Mouse (Mus musculus): ENCODE measurements at regions not wholly inside any gene's neighbourhood (a gene's known extent, or its start where the extent isn't known, plus 50 kb on each side); places are given as distances from the start of the nearest gene placed in this dataset.
"Not testable (repeated sequence)": the region's sequence is repeated elsewhere in the genome, so short reads cannot be mapped to it uniquely, and the experiment has no call there.

- ATAC-seq (no peak), DNase-seq (ENCODE audit: low spot score) (no peak)
- no peak overlapping the region for H3K27ac ChIP-seq (ENCODE audit: low read depth, low read length)
- H3K4me3 ChIP-seq (ENCODE audit: low read depth, low read length) = no peak overlapping the region
- 79% methylated on average over 2 of the region's 2 CpGs for WGBS
- H3K4me1 ChIP-seq (ENCODE audit: control insufficient read depth, insufficient read depth, low read length) = no peaks in the 10 kb centered on the region
- no peaks in the 10 kb centered on the region for H3K36me3 ChIP-seq (ENCODE audit: control insufficient read depth, insufficient read depth, low read length)
- H3K4me2 ChIP-seq (ENCODE audit: low read length) = no peak overlapping the region
- H3K27me3 ChIP-seq (replicated peaks; ENCODE audit: control insufficient read depth, insufficient read depth, low read length) = no peaks in the 10 kb centered on the region
- H3K9ac ChIP-seq (ENCODE audit: low read length) = no peak overlapping the region
- H3K9me3 ChIP-seq (replicated peaks; ENCODE audit: control insufficient read depth, low read length) = no peaks in the 10 kb centered on the region
Measured at GRCm38 (mm10) chr10:111642683-111643082, 136.6 kb downstream of the Phlda1 start.

- H3K27me3 ChIP-seq (replicated peaks; ENCODE audit: control insufficient read depth, insufficient read depth, low read length); DNase-seq (ENCODE audit: low spot score); H3K4me1 ChIP-seq (ENCODE audit: control insufficient read depth, insufficient read depth, low read length); H3K4me2 ChIP-seq (ENCODE audit: low read length); H3K36me3 ChIP-seq (ENCODE audit: control insufficient read depth, insufficient read depth, low read length); H3K9ac ChIP-seq (ENCODE audit: low read length); H3K4me3 ChIP-seq (ENCODE audit: low read depth, low read length); H3K9me3 ChIP-seq (replicated peaks; ENCODE audit: control insufficient read depth, low read length); ATAC-seq; H3K27ac ChIP-seq (ENCODE audit: low read depth, low read length): not testable (repeated sequence)
- WGBS = 71% methylated on average over 1 of the region's 2 CpGs
Measured at GRCm38 (mm10) chr10:111653773-111654172, 147.7 kb downstream of the Phlda1 start.

GRCm38 (mm10) chr10:111654364-111655226 lies 148.5 kb downstream of the Phlda1 start:
- no peaks in the 10 kb centered on the region for H3K27me3 ChIP-seq (replicated peaks; ENCODE audit: control insufficient read depth, insufficient read depth, low read length)
- DNase-seq (ENCODE audit: low spot score) (no peak), ATAC-seq (no peak)

GRCm38 (mm10) chr10:111658828-111659227 lies 152.7 kb downstream of the Phlda1 start:
- no peak overlapping the region for H3K9ac ChIP-seq (ENCODE audit: low read length)
- WGBS = 35% methylated on average over 9 of the region's 9 CpGs
- H3K4me3 ChIP-seq (ENCODE audit: low read depth, low read length) = no peak overlapping the region
- no peaks in the 10 kb centered on the region for H3K9me3 ChIP-seq (replicated peaks; ENCODE audit: control insufficient read depth, low read length)
- H3K27me3 ChIP-seq (replicated peaks; ENCODE audit: control insufficient read depth, insufficient read depth, low read length) = no peaks in the 10 kb centered on the region
- no peak for ATAC-seq
- H3K27ac ChIP-seq (ENCODE audit: low read depth, low read length) = no peak overlapping the region
- no peaks in the 10 kb centered on the region for H3K4me1 ChIP-seq (ENCODE audit: control insufficient read depth, insufficient read depth, low read length)
- DNase-seq (ENCODE audit: low spot score) = peak; percentile 38
- no peaks in the 10 kb centered on the region for H3K36me3 ChIP-seq (ENCODE audit: control insufficient read depth, insufficient read depth, low read length)
- H3K4me2 ChIP-seq (ENCODE audit: low read length) = 0 out of 2 replicates have a peak overlapping the region, but pooled peaks have one; percentile 2

More at GRCm38 (mm10) chr10:111654364-111655226, 148.5 kb downstream of the Phlda1 start:
- WGBS = 65% methylated on average over 22 of the region's 22 CpGs
- no peaks in the 10 kb centered on the region for H3K9me3 ChIP-seq (replicated peaks; ENCODE audit: control insufficient read depth, low read length)
- H3K36me3 ChIP-seq (ENCODE audit: control insufficient read depth, insufficient read depth, low read length) = no peaks in the 10 kb centered on the region
- no peak overlapping the region for H3K27ac ChIP-seq (ENCODE audit: low read depth, low read length)
- no peaks in the 10 kb centered on the region for H3K4me1 ChIP-seq (ENCODE audit: control insufficient read depth, insufficient read depth, low read length)
- no peak overlapping the region for H3K4me2 ChIP-seq (ENCODE audit: low read length)
- no peak overlapping the region for H3K4me3 ChIP-seq (ENCODE audit: low read depth, low read length)
- H3K9ac ChIP-seq (ENCODE audit: low read length) = no peak overlapping the region

GRCm38 (mm10) chr10:111662665-111663064 lies 156.6 kb downstream of the Phlda1 start:
- H3K9ac ChIP-seq (ENCODE audit: low read length) = no peak overlapping the region
- ATAC-seq (no peak), DNase-seq (ENCODE audit: low spot score) (no peak)
- no peaks in the 10 kb centered on the region for H3K4me1 ChIP-seq (ENCODE audit: control insufficient read depth, insufficient read depth, low read length)
- 86% methylated on average over 1 of the region's 1 CpGs for WGBS
- H3K9me3 ChIP-seq (replicated peaks; ENCODE audit: control insufficient read depth, low read length) = no peaks in the 10 kb centered on the region
- H3K4me3 ChIP-seq (ENCODE audit: low read depth, low read length) = no peak overlapping the region
- no peak overlapping the region for H3K27ac ChIP-seq (ENCODE audit: low read depth, low read length)
- H3K27me3 ChIP-seq (replicated peaks; ENCODE audit: control insufficient read depth, insufficient read depth, low read length) = no peaks in the 10 kb centered on the region
- H3K4me2 ChIP-seq (ENCODE audit: low read length) = no peak overlapping the region
- no peaks in the 10 kb centered on the region for H3K36me3 ChIP-seq (ENCODE audit: control insufficient read depth, insufficient read depth, low read length)

- 52% methylated on average over 14 of the region's 14 CpGs for WGBS
- no peaks in the 10 kb centered on the region for H3K27me3 ChIP-seq (replicated peaks; ENCODE audit: control insufficient read depth, insufficient read depth, low read length)
- no peaks in the 10 kb centered on the region for H3K36me3 ChIP-seq (ENCODE audit: control insufficient read depth, insufficient read depth, low read length)
- no peak; the same call in 1 of the 2 replicates for ATAC-seq
- no peaks in the 10 kb centered on the region for H3K9me3 ChIP-seq (replicated peaks; ENCODE audit: control insufficient read depth, low read length)
- H3K9ac ChIP-seq (ENCODE audit: low read length) = no peak overlapping the region
- H3K4me1 ChIP-seq (ENCODE audit: control insufficient read depth, insufficient read depth, low read length) = no peaks in the 10 kb centered on the region
- peak; percentile 51 for DNase-seq (ENCODE audit: low spot score)
- no peak overlapping the region for H3K27ac ChIP-seq (ENCODE audit: low read depth, low read length)
- H3K4me2 ChIP-seq (ENCODE audit: low read length) = no peak overlapping the region
- H3K4me3 ChIP-seq (ENCODE audit: low read depth, low read length) = no peak overlapping the region
Measured at GRCm38 (mm10) chr10:111665834-111666233, 159.7 kb downstream of the Phlda1 start.

- Histone ChIP-seq H3K27me3 (replicated peaks; ENCODE audit: control insufficient read depth, insufficient read depth, low read length) (no peaks in the 10 kb centered on the region), H3K4me1 (ENCODE audit: control insufficient read depth, insufficient read depth, low read length) (no peaks in the 10 kb centered on the region), H3K9ac (ENCODE audit: low read length) (no peak overlapping the region), H3K4me3 (ENCODE audit: low read depth, low read length) (no peak overlapping the region), H3K27ac (ENCODE audit: low read depth, low read length) (no peak overlapping the region), H3K9me3 (replicated peaks; ENCODE audit: control insufficient read depth, low read length) (no peaks in the 10 kb centered on the region), H3K36me3 (ENCODE audit: control insufficient read depth, insufficient read depth, low read length) (no peaks in the 10 kb centered on the region), H3K4me2 (ENCODE audit: low read length) (no peak overlapping the region)
- 95% methylated on average over 13 of the region's 13 CpGs for WGBS
- DNase-seq (ENCODE audit: low spot score) = no peak
- ATAC-seq = no peak
Measured at GRCm38 (mm10) chr10:111666963-111667362, 160.9 kb downstream of the Phlda1 start.

GRCm38 (mm10) chr10:111668639-111669038 lies 162.6 kb downstream of the Phlda1 start:
- 100% methylated on average over 1 of the region's 1 CpGs for WGBS
- no peak overlapping the region for H3K9ac ChIP-seq (ENCODE audit: low read length)
- H3K9me3 ChIP-seq (replicated peaks; ENCODE audit: control insufficient read depth, low read length) = no peaks in the 10 kb centered on the region
- no peaks in the 10 kb centered on the region for H3K36me3 ChIP-seq (ENCODE audit: control insufficient read depth, insufficient read depth, low read length)
- no peak overlapping the region for H3K4me2 ChIP-seq (ENCODE audit: low read length)
- DNase-seq (ENCODE audit: low spot score) (no peak), ATAC-seq (no peak)
- H3K4me3 ChIP-seq (ENCODE audit: low read depth, low read length) = no peak overlapping the region
- no peak overlapping the region for H3K27ac ChIP-seq (ENCODE audit: low read depth, low read length)
- no peaks in the 10 kb centered on the region for H3K27me3 ChIP-seq (replicated peaks; ENCODE audit: control insufficient read depth, insufficient read depth, low read length)
- H3K4me1 ChIP-seq (ENCODE audit: control insufficient read depth, insufficient read depth, low read length) = no peaks in the 10 kb centered on the region

GRCm38 (mm10) chr10:111669658-111670057 lies 163.6 kb downstream of the Phlda1 start:
- Histone ChIP-seq H3K36me3 (ENCODE audit: control insufficient read depth, insufficient read depth, low read length) (no peaks in the 10 kb centered on the region), H3K4me3 (ENCODE audit: low read depth, low read length) (no peak overlapping the region), H3K4me2 (ENCODE audit: low read length) (no peak overlapping the region), H3K9ac (ENCODE audit: low read length) (no peak overlapping the region), H3K4me1 (ENCODE audit: control insufficient read depth, insufficient read depth, low read length) (0 out of 2 replicates have a peak, but pooled peaks cover 3% of the 10 kb centered on the region), H3K27ac (ENCODE audit: low read depth, low read length) (no peak overlapping the region), H3K27me3 (replicated peaks; ENCODE audit: control insufficient read depth, insufficient read depth, low read length) (no peaks in the 10 kb centered on the region), H3K9me3 (replicated peaks; ENCODE audit: control insufficient read depth, low read length) (no peaks in the 10 kb centered on the region)
- DNase-seq (ENCODE audit: low spot score) (no peak), ATAC-seq (no peak)
- WGBS = 78% methylated on average over 6 of the region's 6 CpGs

All from forebrain, embryonic 14.5 days (tissue).